Mouse (Mus musculus): ENCODE data around the gene Tgif2. TPM values are rescaled to one million over a fixed set of nuclear protein-coding genes. Genes with fewer than 3 reads are reported as not detected.

Gene Tgif2
- 63.8 and 94.9 TPM in 2 replicates for polyA plus RNA-seq (2012)

GRCm38 (mm10) chr2:156839319-156840191 lies at the start of gene Tgif2:
TSS of gene Tgif2 (plus strand) at chr2:156840007.
- TF ChIP-seq GATA1 (IDR thresholded peaks at IDR 0.05; ENCODE audit: low read length), result no peak

GRCm38 (mm10) chr2:156798516-156798915 lies 41.3 kb upstream of the Tgif2 start:
- no peak for TF ChIP-seq GATA1 (IDR thresholded peaks at IDR 0.05; ENCODE audit: low read length)

- no peak for TF ChIP-seq GATA1 (IDR thresholded peaks at IDR 0.05; ENCODE audit: low read length)
Observed at GRCm38 (mm10) chr2:156801045-156801444, 38.8 kb upstream of the Tgif2 start.

- no peak for TF ChIP-seq GATA1 (IDR thresholded peaks at IDR 0.05; ENCODE audit: low read length)
Observed at GRCm38 (mm10) chr2:156803698-156804372, 36.0 kb upstream of the Tgif2 start.

GRCm38 (mm10) chr2:156804589-156804988 lies 35.2 kb upstream of the Tgif2 start:
- TF ChIP-seq GATA1 (IDR thresholded peaks at IDR 0.05; ENCODE audit: low read length), result no peak

GRCm38 (mm10) chr2:156806886-156807285 lies 32.9 kb upstream of the Tgif2 start:
- TF ChIP-seq GATA1 (IDR thresholded peaks at IDR 0.05; ENCODE audit: low read length), result no peak

- no peak for TF ChIP-seq GATA1 (IDR thresholded peaks at IDR 0.05; ENCODE audit: low read length)
Observed at GRCm38 (mm10) chr2:156809579-156809978, 30.2 kb upstream of the Tgif2 start.

- TF ChIP-seq GATA1 (IDR thresholded peaks at IDR 0.05; ENCODE audit: low read length), result no peak
Observed at GRCm38 (mm10) chr2:156810716-156811115, 29.1 kb upstream of the Tgif2 start.

GRCm38 (mm10) chr2:156811556-156811955 lies 28.3 kb upstream of the Tgif2 start:
- TF ChIP-seq GATA1 (IDR thresholded peaks at IDR 0.05; ENCODE audit: low read length), result no peak

GRCm38 (mm10) chr2:156814344-156814801 lies 25.4 kb upstream of the Tgif2 start:
- no peak for TF ChIP-seq GATA1 (IDR thresholded peaks at IDR 0.05; ENCODE audit: low read length)

GRCm38 (mm10) chr2:156814893-156815292 lies 24.9 kb upstream of the Tgif2 start:
- no peak for TF ChIP-seq GATA1 (IDR thresholded peaks at IDR 0.05; ENCODE audit: low read length)

- TF ChIP-seq GATA1 (IDR thresholded peaks at IDR 0.05; ENCODE audit: low read length), result no peak
Observed at GRCm38 (mm10) chr2:156815412-156815811, 24.4 kb upstream of the Tgif2 start.

GRCm38 (mm10) chr2:156816116-156816515 lies 23.7 kb upstream of the Tgif2 start:
- TF ChIP-seq GATA1 (IDR thresholded peaks at IDR 0.05; ENCODE audit: low read length), result no peak

- no peak for TF ChIP-seq GATA1 (IDR thresholded peaks at IDR 0.05; ENCODE audit: low read length)
Observed at GRCm38 (mm10) chr2:156834336-156834735, 5.5 kb upstream of the Tgif2 start.

- TF ChIP-seq GATA1 (IDR thresholded peaks at IDR 0.05; ENCODE audit: low read length), result no peak
Observed at GRCm38 (mm10) chr2:156838839-156839238, 968 bp upstream of the Tgif2 start.

- TF ChIP-seq GATA1 (IDR thresholded peaks at IDR 0.05; ENCODE audit: low read length), result no peak
Observed at GRCm38 (mm10) chr2:156840301-156841027, 657 bp downstream of the Tgif2 start.

Measured in G1E-ER4 (cell line).